Mouse (Mus musculus): Measurements from ENCODE around the gene Gm10324. TPM values are rescaled to one million over a fixed set of nuclear protein-coding genes. Genes with fewer than 3 reads are reported as not detected.
"Not testable (repeated sequence)": the region's sequence is repeated elsewhere in the genome, so short reads cannot be mapped to it uniquely, and the experiment has no call there.

Gene Gm10324
- polyA plus RNA-seq (2015; fragmentation: Nextera tagmentation; extraction: Ambion mirVana) = not detected in 2 replicates

- not testable (repeated sequence) for ATAC-seq (replicated peaks; ENCODE audit: low FRiP score, low read depth); H3K4me2 ChIP-seq (ENCODE audit: low read length); H3K36me3 ChIP-seq (ENCODE audit: insufficient read depth, low read length); H3K27ac ChIP-seq; H3K4me1 ChIP-seq (replicated peaks; ENCODE audit: insufficient read depth, low read length); H3K9me3 ChIP-seq (replicated peaks; ENCODE audit: low read length); H3K9ac ChIP-seq (ENCODE audit: low read depth, low read length); DNase-seq (ENCODE audit: low spot score); H3K4me3 ChIP-seq (replicated peaks; ENCODE audit: low read depth, low read length); H3K27me3 ChIP-seq (ENCODE audit: insufficient read depth, low read length)
- WGBS = no CpG with 5 or more reads among the region's 2 CpGs
These were observed at the start of gene Gm10324 for GRCm38 (mm10) chr13:66119247-66119646. Gene Gm10324 (plus strand): TSS chr13:66119547.

Other genes starting within 250 kb of the Gm10324 start
- gene Gm10772, start 108.0 kb downstream of the Gm10324 start, polyA plus RNA-seq (2015; fragmentation: Nextera tagmentation; extraction: Ambion mirVana) = not detected in 2 replicates